In the genomic region with DNA sequence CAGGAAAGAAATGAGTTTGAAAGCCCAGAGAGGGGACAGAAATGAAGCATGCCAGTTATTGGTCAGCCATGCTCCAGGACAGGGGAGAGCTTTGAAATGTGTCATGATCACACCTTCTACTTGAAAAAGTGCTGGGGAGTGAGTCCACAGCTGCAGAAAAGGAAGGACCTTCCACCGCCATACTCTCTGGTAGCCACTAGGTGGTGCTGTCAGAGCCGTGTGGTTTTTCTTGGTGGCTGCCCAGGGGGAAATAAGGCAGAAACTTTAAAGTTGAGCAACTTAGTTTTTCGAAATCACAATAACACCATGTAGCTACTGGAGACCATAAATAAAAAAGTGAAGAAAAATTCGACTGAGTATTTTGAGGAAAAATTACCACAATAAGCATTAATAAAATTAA, we compare ENCODE assay signal across 10 mouse cellular contexts. TPM values are rescaled to one million over a fixed set of nuclear protein-coding genes. Genes with fewer than 3 reads are reported as not detected.
A peak's percentile ranks its signal among the peaks of the same experiment; 100 is the strongest.
DNase-seq lines count a peak whose midpoint lies in the region; ATAC-seq and TF ChIP-seq lines count a peak whose summit lies in the region.
"Had no signal": no experiment of that assay in that cellular context is flagged by ENCODE, and none has a peak within 500 bp of the region (broad histone marks: within the 10 kb centered on the region; RNA-seq: fewer than 3 reads in every experiment).

No protein-coding gene starts in this region.

- H3K4me2 ChIP-seq in midbrain, embryonic 15.5 days = no peak overlapping the region
- H3K4me2 ChIP-seq: neural tube, embryonic 13.5 days had no signal

- H3K9me3 ChIP-seq in midbrain, embryonic 10.5 days (replicated peaks) = peaks cover 13% of the 10 kb centered on the region
- 0 out of 2 replicates have a peak, but pooled peaks cover 5% of the 10 kb centered on the region for H3K9me3 ChIP-seq in midbrain, embryonic 15.5 days
- H3K9me3 ChIP-seq in limb, embryonic 10.5 days (replicated peaks) = peaks cover 3% of the 10 kb centered on the region; the same call in 1 of the 2 replicates

- no peak for ATAC-seq in cerebellum, adult (ENCODE audit: insufficient number of reproducible peaks, low FRiP score, low TSS enrichment)
- no peak for ATAC-seq in midbrain, embryonic 15.5 days (replicated peaks)

- peak; percentile 14 to 18 for DNase-seq in cerebellum, adult 2 months
- DNase-seq in midbrain, embryonic 10.5 days (ENCODE audit: low spot score) = peak; percentile 33
- DNase-seq in adrenal gland, postnatal 36 days = peak; percentile 36 to 49
- DNase-seq in frontal cortex, adult 2 months (ENCODE audit: extremely low spot score in 1 of 2, low spot score in 1 of 2) = peak; percentile 10 to 67
- DNase-seq in limb, embryonic 10.5 days (ENCODE audit: low spot score) = peak; percentile 62
- DNase-seq in right cerebral cortex, postnatal 4 days = peak; percentile 38

- 10% methylated on average over 4 of the region's 4 CpGs for WGBS in cerebellum, adult 2 months
- WGBS in midbrain, embryonic 10.5 days = 17% methylated on average over 4 of the region's 4 CpGs
- 12% methylated on average over 4 of the region's 4 CpGs for WGBS in midbrain, embryonic 15.5 days
- 19% methylated on average over 4 of the region's 4 CpGs for WGBS in limb, embryonic 10.5 days

- no peaks in the 10 kb centered on the region for H3K4me1 ChIP-seq in cerebellum, adult 2 months (ENCODE audit: control insufficient read depth, insufficient read depth, low read length)
- H3K4me1 ChIP-seq in midbrain, embryonic 10.5 days = peaks cover 14% of the 10 kb centered on the region
- peaks cover 15% of the 10 kb centered on the region for H3K4me1 ChIP-seq in midbrain, embryonic 15.5 days
- H3K4me1 ChIP-seq in limb, embryonic 10.5 days = peaks cover 4% of the 10 kb centered on the region

- H3K36me3 ChIP-seq in midbrain, embryonic 10.5 days = no peaks in the 10 kb centered on the region
- H3K36me3 ChIP-seq in midbrain, embryonic 15.5 days (replicated peaks) = no peaks in the 10 kb centered on the region
- no peaks in the 10 kb centered on the region for H3K36me3 ChIP-seq in limb, embryonic 10.5 days
- H3K36me3 ChIP-seq: neural tube, embryonic 13.5 days had no signal

- peak; percentile 74 for TF ChIP-seq CTCF in cerebellum, adult 2 months (IDR thresholded peaks at IDR 0.05; ENCODE audit: borderline replicate concordance, insufficient read depth, low read depth, low read length)

- no peaks in the 10 kb centered on the region for H3K27me3 ChIP-seq in cerebellum, adult 2 months (ENCODE audit: control insufficient read depth, insufficient read depth, low read length)
- no peaks in the 10 kb centered on the region; the same call in 1 of the 2 replicates for H3K27me3 ChIP-seq in midbrain, embryonic 10.5 days (ENCODE audit: low read depth, poor library complexity, severe bottlenecking)
- no peaks in the 10 kb centered on the region; the same call in none of the 2 replicates for H3K27me3 ChIP-seq in midbrain, embryonic 15.5 days (replicated peaks)
- H3K27me3 ChIP-seq in limb, embryonic 10.5 days (ENCODE audit: low read depth, poor library complexity, severe bottlenecking) = no peaks in the 10 kb centered on the region

- no peak overlapping the region for H3K9ac ChIP-seq in midbrain, embryonic 15.5 days
- H3K9ac ChIP-seq: neural tube, embryonic 13.5 days had no signal

- no peak for TF ChIP-seq POLR2A in cerebellum, adult 2 months (IDR thresholded peaks at IDR 0.05; ENCODE audit: borderline replicate concordance, insufficient read depth, low read length)

- no peak overlapping the region for H3K4me3 ChIP-seq in cerebellum, adult 2 months (replicated peaks; ENCODE audit: insufficient read depth, low read depth, low read length)
- no peak overlapping the region for H3K4me3 ChIP-seq in midbrain, embryonic 10.5 days
- no peak overlapping the region for H3K4me3 ChIP-seq in midbrain, embryonic 15.5 days
- H3K4me3 ChIP-seq in limb, embryonic 10.5 days = no peak overlapping the region
- H3K4me3 ChIP-seq: neural tube, embryonic 13.5 days had no signal

- no peak overlapping the region for H3K27ac ChIP-seq in cerebellum, adult 2 months (ENCODE audit: insufficient read depth, low read length)
- no peak overlapping the region for H3K27ac ChIP-seq in midbrain, embryonic 10.5 days (replicated peaks)
- H3K27ac ChIP-seq in midbrain, embryonic 15.5 days = no peak overlapping the region
- H3K27ac ChIP-seq in limb, embryonic 10.5 days = no peak overlapping the region
- H3K27ac ChIP-seq: neural tube, embryonic 13.5 days had no signal

RNA-seq across cellular contexts. Expression of gene Gm12689, which starts 3.0 kb away (rescaled TPM):
- polyA plus RNA-seq in cerebellum, adult 2 months (2012; rRNA removed) = 3.0 and 3.6 TPM in 2 replicates
- not detected in 2 replicates for polyA plus RNA-seq in midbrain, embryonic 10.5 days (2016; fragmentation: Nextera tagmentation; extraction: Ambion mirVana)
- polyA plus RNA-seq in midbrain, embryonic 15.5 days (2015; fragmentation: Nextera tagmentation; extraction: Ambion mirVana) = 0.32 TPM in 1 of 2 replicates, not detected in the other
- total RNA-seq in adrenal gland, postnatal 36 days (2021) = under 1 TPM in 1 of 2 experiments, not detected in 1; 0.30 TPM
- 1.9 and 2.7 TPM in 2 replicates for polyA plus RNA-seq in frontal cortex, adult 2 months (2012; rRNA removed)
- polyA plus RNA-seq in limb, embryonic 10.5 days (2016; fragmentation: Nextera tagmentation; extraction: Ambion mirVana) = 0.11 and 0.18 TPM in 2 replicates
- polyA plus RNA-seq: heart, embryonic 16.5 days had no signal
